Mouse (Mus musculus) ES-Bruce4 (cell line): ENCODE data around the gene Gm21988.

Source experiments
- CTCF ChIP-seq: IDR thresholded peaks from one replicate; pipeline ENCODE4 v1.8.1; 2011; ENCODE audit warnings: low read depth, low read length
- EP300 ChIP-seq: IDR thresholded peaks from 2 replicates; pipeline ENCODE4 v1.6.1; 2011; ENCODE audit warnings: low read depth, low read length; ENCODE audit not compliant: insufficient read depth
- POLR2A ChIP-seq: IDR thresholded peaks from one replicate; pipeline ENCODE4 v1.8.1; 2011; ENCODE audit warnings: low read length; ENCODE audit not compliant: insufficient read depth

DNA sequence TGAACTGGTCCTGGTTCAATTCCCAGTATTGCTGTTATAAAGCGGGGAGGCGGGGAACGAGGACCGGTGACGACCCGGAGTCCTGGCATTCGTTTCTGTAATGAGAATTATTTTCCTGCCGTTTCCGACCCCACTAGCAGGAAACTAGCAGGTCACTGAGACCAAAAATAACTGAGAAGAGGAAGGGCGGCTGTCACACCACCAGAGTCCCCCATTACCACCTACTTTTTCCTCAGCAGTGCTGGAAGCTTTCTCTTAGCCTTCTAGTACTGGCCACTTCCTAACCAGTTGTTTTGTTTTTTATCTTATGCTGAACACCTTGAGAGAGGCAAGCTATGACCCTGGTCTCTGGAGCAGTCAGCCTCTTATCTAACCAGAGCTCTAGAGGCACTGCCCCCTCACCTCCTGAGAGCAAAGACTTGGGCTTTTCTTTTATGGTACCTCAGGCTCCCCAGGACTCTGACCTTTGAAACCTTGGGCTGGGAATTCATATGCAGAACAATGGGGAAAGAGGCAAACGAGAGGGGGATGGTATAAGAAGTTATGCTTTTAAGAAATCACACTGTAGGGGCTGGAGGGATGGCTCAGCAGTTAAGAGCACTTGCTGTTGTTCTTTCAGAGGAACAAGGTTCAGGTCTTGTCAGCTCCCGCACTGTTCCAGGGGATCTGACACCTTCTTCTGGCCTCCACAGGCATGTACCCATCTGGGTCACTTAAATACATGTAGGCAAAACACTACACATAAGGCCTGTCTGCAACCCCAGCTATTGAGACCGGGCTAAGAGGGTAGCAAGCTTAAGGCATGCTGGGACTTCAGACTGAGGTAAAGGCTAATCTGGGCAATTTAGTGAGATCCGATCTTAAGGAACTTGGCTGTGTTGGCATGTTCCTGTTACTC is 17.8 kb downstream of the Gm21988 start:
- TF ChIP-seq CTCF (no peak), POLR2A (no peak), EP300 (no peak)
